Mouse (Mus musculus) embryonic fibroblast, embryonic 13.5 days (primary cell): ENCODE data around the gene Tmem30c.

Experiments
- CTCF ChIP-seq: IDR thresholded peaks from 2 replicates; pipeline ENCODE4 v1.5.1; 2011; ENCODE audit warnings: mild to moderate bottlenecking, control low read depth, low read length, moderate library complexity, borderline replicate concordance; ENCODE audit not compliant: insufficient read depth
- POLR2A ChIP-seq: IDR thresholded peaks from 2 replicates; pipeline ENCODE4 v1.6.1; 2011; ENCODE audit warnings: low read depth, mild to moderate bottlenecking, control low read depth, low read length, moderate library complexity

DNA sequence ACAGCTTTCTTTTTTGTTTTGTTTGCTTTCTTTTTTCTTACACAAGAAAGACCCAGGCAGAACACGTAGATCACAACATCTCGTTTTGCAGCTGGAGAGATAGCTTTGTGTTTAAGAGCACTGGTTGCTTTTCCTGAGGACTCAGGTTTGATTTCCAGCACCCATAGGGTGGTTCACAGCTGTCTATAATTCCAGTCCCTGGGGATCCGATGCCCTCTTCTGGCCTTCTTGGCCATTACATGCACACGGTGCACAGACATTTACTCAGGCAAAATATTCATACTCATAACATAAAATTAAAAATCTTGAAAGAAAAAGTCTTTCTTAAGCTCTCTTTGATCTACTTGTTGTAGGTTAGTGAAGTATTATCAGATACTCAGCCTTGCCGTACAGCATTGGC, 969 bp downstream of the Tmem30c start:
- TF ChIP-seq CTCF (no peak), POLR2A (no peak)
